Mouse (Mus musculus) kidney, adult 2 months (tissue): ENCODE measurements around the gene Obp2a.

Experiments used
- CTCF ChIP-seq: fragments of 200-500 bp; conservative IDR thresholded peaks from 2 replicates; pipeline ENCODE4 v1.5.1; 2011; ENCODE audit warnings: low read depth, mild to moderate bottlenecking, control low read depth, low read length, moderate library complexity, mixed read lengths; ENCODE audit not compliant: insufficient read depth, insufficient read length
- POLR2A ChIP-seq: fragments of 200-500 bp; IDR thresholded peaks from one replicate; pipeline ENCODE4 v1.6.1; 2011; ENCODE audit warnings: low read depth, low read length, control low read depth

- no peak for TF ChIP-seq POLR2A
- TF ChIP-seq CTCF, result no peak
These were observed 17.4 kb downstream of the Obp2a start for GRCm38 (mm10) chr2:25717222-25717621.
